Mouse (Mus musculus) forebrain, postnatal 0 days (tissue): Measurements from ENCODE around the gene Ifna15. TPM values are rescaled to one million over a fixed set of nuclear protein-coding genes. Genes with fewer than 3 reads are reported as not detected.

Source experiments
- ATAC-seq: fragments of 200-750 bp; cut with Nextera tagmentation; 2 replicates; pipeline ENCODE4 v1.8.0; 2017; ENCODE audit warnings: mild to moderate bottlenecking, moderate library complexity
- DNase-seq: peaks from one replicate; pipeline ENCODE4 v3.0.0-alpha.2; 2015
- H3K27ac ChIP-seq: fragments of 300-500 bp; sonication (generic); 2 replicates; pipeline ENCODE4 v1.5.1; 2014; ENCODE audit warnings: low read depth, mild to moderate bottlenecking, antibody characterized with exemption, low read length, moderate library complexity, mixed read lengths
- H3K27me3 ChIP-seq: fragments of 300-500 bp; sonication (generic); 2 replicates; pipeline ENCODE4 v1.6.1; 2014; ENCODE audit warnings: mild to moderate bottlenecking, low read length, mixed read lengths; ENCODE audit not compliant: insufficient read depth
- H3K36me3 ChIP-seq: fragments of 300-500 bp; sonication (generic); 2 replicates; pipeline ENCODE4 v1.6.1; 2014; ENCODE audit warnings: mild to moderate bottlenecking, moderate library complexity; ENCODE audit not compliant: insufficient read depth
- H3K4me1 ChIP-seq: fragments of 300-500 bp; sonication (generic); 2 replicates; pipeline ENCODE4 v1.6.1; 2014; ENCODE audit warnings: antibody characterized with exemption; ENCODE audit not compliant: insufficient read depth
- H3K4me2 ChIP-seq: fragments of 300-500 bp; sonication (generic); 2 replicates; pipeline ENCODE4 v1.6.1; 2014; ENCODE audit warnings: low read depth, mild to moderate bottlenecking, moderate library complexity
- H3K4me3 ChIP-seq: fragments of 300-500 bp; sonication (generic); 2 replicates; pipeline ENCODE4 v1.5.1; 2014; ENCODE audit warnings: low read depth, low read length, mixed read lengths
- H3K9ac ChIP-seq: fragments of 300-500 bp; sonication (generic); 2 replicates; pipeline ENCODE4 v1.6.1; 2014; ENCODE audit warnings: mild to moderate bottlenecking
- H3K9me3 ChIP-seq: fragments of 300-500 bp; sonication (generic); 2 replicates; pipeline ENCODE4 v1.6.1; 2016; ENCODE audit warnings: low read length
- CTCF ChIP-seq: sonication (generic); IDR thresholded peaks from 2 replicates; pipeline ENCODE4 v1.5.1; 2016; ENCODE audit warnings: antibody characterized with exemption, control low read depth, low read depth
- WGBS: fragments of 180-500 bp; shearing (Covaris S2); extraction: QIAGEN DNeasy Blood & Tissue Kit; methylation state at CpG from one replicate; pipeline ENCODE4 v1.1.7; 2014; 5-methylcytosine and 5-hydroxymethylcytosine counted together
- polyA plus RNA-seq: library from polyadenylated mRNA; unstranded; fragments of >200 nt; fragmentation: Nextera tagmentation; extraction: Ambion mirVana; gene quantifications from 2 replicates; pipeline ENCODE4 v1.2.1, GENCODE M21; 2015
- total RNA-seq: library from RNA; depleted of rRNA; stranded (reverse); fragments of >200 nt; gene quantifications from 2 replicates; pipeline ENCODE4 v1.2.3, GENCODE M21; 2014

Ifna15 gene
- total and polyA plus RNA-seq, 2 experiments from 2014 or later, result not detected

DNA sequence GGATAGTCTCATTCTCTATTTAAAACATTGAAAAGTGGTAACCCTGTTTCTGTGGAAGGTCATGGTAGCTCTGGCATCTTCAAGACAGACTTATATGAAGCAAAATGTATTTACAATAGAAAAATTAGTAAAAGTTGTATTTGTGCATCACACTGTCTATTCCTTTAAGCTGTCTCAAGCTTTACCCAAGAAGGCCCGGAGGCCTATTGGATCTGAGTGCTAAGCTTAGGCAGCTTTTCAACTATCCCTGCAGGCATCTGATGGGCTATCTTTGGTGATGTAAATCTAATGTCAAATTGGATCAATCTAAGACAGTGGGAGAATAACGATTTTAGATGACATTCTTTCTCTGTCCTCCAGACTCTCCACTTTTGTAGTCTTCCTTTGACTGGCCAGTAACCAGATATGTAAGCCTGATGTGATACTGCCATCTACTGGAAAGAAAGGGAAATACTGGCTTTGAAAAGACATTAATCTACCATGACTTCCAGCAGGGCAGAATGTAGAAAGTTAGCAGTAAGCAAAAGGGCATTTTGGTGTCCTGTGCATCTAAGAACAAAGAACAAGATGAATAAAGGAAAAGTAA lies 14.3 kb downstream of the Ifna15 start:
- Histone ChIP-seq H3K27ac (no peak overlapping the region), H3K4me1 (no peaks in the 10 kb centered on the region), H3K4me2 (no peak overlapping the region), H3K9me3 (no peaks in the 10 kb centered on the region), H3K9ac (no peak overlapping the region), H3K36me3 (no peaks in the 10 kb centered on the region), H3K4me3 (no peak overlapping the region), H3K27me3 (no peaks in the 10 kb centered on the region)
- peak; percentile 93 for TF ChIP-seq CTCF
- DNase-seq (peak; percentile 85), ATAC-seq (peak; percentile 83)
- WGBS, result 37% methylated on average over 2 of the region's 2 CpGs

- TF ChIP-seq CTCF, result no peak
- ATAC-seq, result no peak
- H3K9me3 ChIP-seq, result no peaks in the 10 kb centered on the region
- H3K27ac ChIP-seq, result no peak overlapping the region
- no peak overlapping the region for H3K9ac ChIP-seq
- H3K36me3 ChIP-seq, result no peaks in the 10 kb centered on the region
- WGBS, result 79% methylated on average over 12 of the region's 12 CpGs
- H3K4me2 ChIP-seq, result no peak overlapping the region
- no peak for DNase-seq
- no peaks in the 10 kb centered on the region for H3K27me3 ChIP-seq
- H3K4me3 ChIP-seq, result no peak overlapping the region
- H3K4me1 ChIP-seq, result no peaks in the 10 kb centered on the region
Observed at GRCm38 (mm10) chr4:88537328-88537727, 20.7 kb downstream of the Ifna15 start.

DNA sequence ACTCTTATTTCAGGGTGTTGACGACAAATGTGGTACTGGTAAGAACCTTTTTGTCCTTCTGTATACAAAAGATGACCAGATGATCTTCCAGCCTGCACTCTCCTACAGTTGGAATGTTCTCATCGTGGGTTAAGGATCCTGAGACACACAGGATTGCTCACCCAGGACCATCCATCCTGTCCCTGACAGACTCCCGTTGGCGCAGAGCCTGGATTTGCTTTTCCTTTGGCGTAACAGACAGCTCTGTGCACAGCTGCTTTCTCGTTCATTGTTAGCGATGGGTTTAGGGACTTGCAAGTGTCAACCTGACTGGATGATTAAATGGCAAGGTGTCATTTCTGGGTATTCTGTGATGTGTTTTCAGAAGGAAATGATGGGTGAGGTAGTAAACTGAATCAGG lies 21.4 kb downstream of the Ifna15 start:
- H3K4me3 ChIP-seq, result no peak overlapping the region
- no peak overlapping the region for H3K4me2 ChIP-seq
- WGBS, result 62% methylated on average over 7 of the region's 7 CpGs
- H3K27me3 ChIP-seq, result no peaks in the 10 kb centered on the region
- H3K4me1 ChIP-seq, result no peaks in the 10 kb centered on the region
- H3K27ac ChIP-seq, result no peak overlapping the region
- DNase-seq, result no peak
- no peaks in the 10 kb centered on the region for H3K36me3 ChIP-seq
- ATAC-seq, result no peak
- H3K9ac ChIP-seq, result no peak overlapping the region
- H3K9me3 ChIP-seq, result no peaks in the 10 kb centered on the region
- no peak for TF ChIP-seq CTCF

DNA sequence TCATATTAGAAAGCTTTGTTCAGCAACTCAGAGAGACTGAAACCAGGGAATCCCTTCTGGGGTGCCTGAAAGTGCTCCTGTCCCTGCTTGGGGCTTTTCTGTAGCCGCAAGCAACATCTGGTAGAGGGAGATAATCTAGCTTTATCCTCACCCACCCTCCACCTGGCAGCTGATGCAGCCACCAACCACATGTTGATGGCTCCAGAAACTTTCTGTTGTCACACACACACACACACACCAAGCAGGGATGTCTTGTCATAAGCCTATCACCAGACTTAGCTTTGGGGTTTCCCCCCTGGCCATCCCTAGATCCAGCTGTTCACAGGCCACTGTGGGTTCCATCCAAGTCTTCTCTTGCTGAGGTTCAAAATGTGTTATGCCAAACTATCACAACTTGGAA lies 22.3 kb downstream of the Ifna15 start:
- Histone ChIP-seq H3K27ac (no peak overlapping the region), H3K9me3 (no peaks in the 10 kb centered on the region), H3K4me1 (no peaks in the 10 kb centered on the region), H3K9ac (no peak overlapping the region), H3K4me3 (no peak overlapping the region), H3K36me3 (no peaks in the 10 kb centered on the region), H3K4me2 (no peak overlapping the region), H3K27me3 (no peaks in the 10 kb centered on the region)
- 94% methylated on average over 1 of the region's 1 CpGs for WGBS
- TF ChIP-seq CTCF, result no peak
- no peak for ATAC-seq
- DNase-seq, result no peak

GRCm38 (mm10) chr4:88534903-88535302 lies 23.1 kb downstream of the Ifna15 start:
- WGBS, result 55% methylated on average over 1 of the region's 1 CpGs
- no peak for TF ChIP-seq CTCF
- H3K4me3 ChIP-seq, result no peak overlapping the region
- no peaks in the 10 kb centered on the region for H3K4me1 ChIP-seq
- no peaks in the 10 kb centered on the region for H3K27me3 ChIP-seq
- H3K4me2 ChIP-seq, result no peak overlapping the region
- no peak overlapping the region for H3K27ac ChIP-seq
- no peaks in the 10 kb centered on the region for H3K36me3 ChIP-seq
- peak; percentile 50; the same call in 1 of the 2 replicates for ATAC-seq
- H3K9ac ChIP-seq, result no peak overlapping the region
- peak; percentile 51 for DNase-seq
- H3K9me3 ChIP-seq, result no peaks in the 10 kb centered on the region

DNA sequence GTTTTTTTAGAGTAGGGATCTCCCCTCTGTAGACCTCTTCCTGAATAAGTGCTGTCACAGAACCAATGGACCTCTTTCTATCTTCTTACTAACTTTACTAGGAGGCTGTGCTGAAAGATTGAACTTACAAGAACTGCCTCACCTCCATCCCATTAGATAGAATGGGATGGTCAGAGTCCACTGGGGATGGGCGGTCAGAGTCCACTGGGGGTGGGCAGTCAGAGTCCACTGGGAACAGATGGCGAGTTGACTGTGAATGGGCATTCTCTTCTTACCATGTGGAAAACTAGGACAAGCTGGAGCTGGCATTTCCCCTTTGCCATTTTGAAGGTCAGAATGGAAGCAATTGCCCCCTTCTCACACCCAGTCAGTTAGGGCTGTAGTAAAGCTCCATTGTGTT lies 24.5 kb downstream of the Ifna15 start:
- DNase-seq (no peak), ATAC-seq (no peak)
- Histone ChIP-seq H3K27me3 (no peaks in the 10 kb centered on the region), H3K4me3 (no peak overlapping the region), H3K27ac (no peak overlapping the region), H3K4me2 (no peak overlapping the region), H3K4me1 (no peaks in the 10 kb centered on the region), H3K36me3 (no peaks in the 10 kb centered on the region), H3K9ac (no peak overlapping the region), H3K9me3 (no peaks in the 10 kb centered on the region)
- TF ChIP-seq CTCF, result no peak
- 95% methylated on average over 2 of the region's 2 CpGs for WGBS

GRCm38 (mm10) chr4:88530892-88531291 lies 27.2 kb downstream of the Ifna15 start:
- Histone ChIP-seq H3K36me3 (no peaks in the 10 kb centered on the region), H3K4me3 (no peak overlapping the region), H3K27ac (no peak overlapping the region), H3K4me1 (no peaks in the 10 kb centered on the region), H3K9me3 (no peaks in the 10 kb centered on the region), H3K27me3 (no peaks in the 10 kb centered on the region), H3K4me2 (no peak overlapping the region), H3K9ac (no peak overlapping the region)
- ATAC-seq (no peak), DNase-seq (no peak)
- 89% methylated on average over 2 of the region's 2 CpGs for WGBS
- no peak for TF ChIP-seq CTCF
